Mouse (Mus musculus) erythroblast, embryonic 14.5 days (primary cell): ENCODE data around the gene Eif4g3.

Experiments used
- GATA1 ChIP-seq: IDR thresholded peaks from 2 replicates; pipeline ENCODE4 v1.6.1; 2012; ENCODE audit warnings: low read length, inconsistent platforms, mixed read lengths
- TAL1 ChIP-seq: IDR thresholded peaks from 3 replicates; pipeline ENCODE4 v1.6.1; 2012; ENCODE audit warnings: low read length, inconsistent platforms, mixed read lengths

GRCm38 (mm10) chr4:138061161-138061560 lies 68.3 kb downstream of the Eif4g3 start:
- TF ChIP-seq GATA1 (no peak), TAL1 (no peak)
